Mouse (Mus musculus) forebrain, embryonic 11.5 days (tissue): ENCODE measurements around the gene Akap2. TPM values are rescaled to one million over a fixed set of nuclear protein-coding genes. Genes with fewer than 3 reads are reported as not detected.

Experiments
- ATAC-seq: fragments of 200-750 bp; cut with Nextera tagmentation; replicated peaks from 2 replicates; pipeline ENCODE4 v1.8.0; 2017; ENCODE audit warnings: moderate TSS enrichment; ENCODE audit not compliant: low FRiP score
- DNase-seq: peaks from one replicate; pipeline ENCODE4 v3.0.0-alpha.2; 2017; ENCODE audit warnings: low spot score
- H3K27ac ChIP-seq: fragments of 300-500 bp; sonication (generic); 2 replicates; pipeline ENCODE4 v1.5.1; 2014; ENCODE audit warnings: low read depth, low read length
- H3K27me3 ChIP-seq: fragments of 300-500 bp; sonication (generic); 2 replicates; pipeline ENCODE4 v1.6.1; 2014; ENCODE audit warnings: mild to moderate bottlenecking, low read length, mixed read lengths; ENCODE audit not compliant: control insufficient read depth, insufficient read depth
- H3K36me3 ChIP-seq: fragments of 300-500 bp; sonication (generic); 2 replicates; pipeline ENCODE4 v1.6.1; 2014; ENCODE audit warnings: mild to moderate bottlenecking, low read length, moderate library complexity, mixed read lengths; ENCODE audit not compliant: control insufficient read depth, insufficient read depth
- H3K4me1 ChIP-seq: fragments of 300-500 bp; sonication (generic); replicated peaks from 2 replicates; pipeline ENCODE4 v1.6.1; 2014; ENCODE audit warnings: low read length, mixed read lengths; ENCODE audit not compliant: control insufficient read depth, insufficient read depth
- H3K4me2 ChIP-seq: fragments of 300-500 bp; sonication (generic); 2 replicates; pipeline ENCODE4 v1.6.1; 2014; ENCODE audit warnings: low read depth, mild to moderate bottlenecking, low read length, moderate library complexity, mixed read lengths; ENCODE audit not compliant: severe bottlenecking
- H3K4me3 ChIP-seq: fragments of 300-500 bp; sonication (generic); 2 replicates; pipeline ENCODE4 v1.5.1; 2014; ENCODE audit warnings: low read depth, low read length
- H3K9ac ChIP-seq: fragments of 300-500 bp; sonication (generic); 2 replicates; pipeline ENCODE4 v1.6.1; 2014; ENCODE audit warnings: low read length
- H3K9me3 ChIP-seq: fragments of 300-500 bp; sonication (generic); 2 replicates; pipeline ENCODE4 v1.6.1; 2016; ENCODE audit warnings: low read length, mixed read lengths; ENCODE audit not compliant: control insufficient read depth
- WGBS: fragments of 180-500 bp; shearing (Covaris S2); extraction: QIAGEN DNeasy Blood & Tissue Kit; methylation state at CpG from one replicate; pipeline ENCODE4 v1.1.7; 2014; 5-methylcytosine and 5-hydroxymethylcytosine counted together
- polyA plus RNA-seq: library from polyadenylated mRNA; unstranded; fragments of >200 nt; fragmentation: Nextera tagmentation; extraction: Ambion mirVana; gene quantifications from 2 replicates; pipeline ENCODE4 v1.2.1, GENCODE M21; 2014

Gene Akap2
- polyA plus RNA-seq, 1 experiment from 2014 or later: 15.5 TPM

DNA sequence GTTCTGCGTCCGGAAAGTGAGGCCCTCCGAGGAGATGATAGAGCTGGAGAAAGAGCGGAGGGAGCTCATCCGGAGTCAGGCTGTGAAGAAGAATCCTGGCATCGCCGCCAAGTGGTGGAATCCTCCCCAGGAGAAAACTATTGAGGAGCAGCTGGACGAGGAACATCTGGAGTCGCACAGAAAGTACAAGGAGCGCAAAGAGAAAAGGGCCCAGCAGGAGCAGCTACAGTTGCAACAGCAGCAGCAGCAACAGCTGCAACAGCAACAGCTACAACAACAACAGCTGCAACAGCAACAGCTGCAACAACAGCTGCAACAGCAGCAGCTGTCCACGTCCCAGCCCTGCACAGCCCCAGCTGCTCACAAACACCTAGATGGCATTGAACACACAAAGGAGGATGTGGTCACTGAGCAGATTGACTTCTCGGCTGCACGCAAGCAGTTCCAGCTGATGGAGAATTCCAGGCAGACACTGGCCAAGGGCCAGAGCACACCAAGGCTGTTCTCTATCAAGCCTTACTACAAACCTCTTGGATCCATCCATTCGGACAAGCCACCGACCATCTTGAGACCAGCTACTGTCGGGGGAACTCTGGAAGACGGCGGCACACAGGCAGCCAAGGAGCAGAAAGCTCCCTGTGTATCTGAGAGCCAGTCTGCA, 138.0 kb downstream of the Akap2 start:
- Histone ChIP-seq H3K36me3 (peaks cover 4% of the 10 kb centered on the region; the same call in 1 of the 2 replicates), H3K4me3 (no peak overlapping the region)
- WGBS: 93% methylated on average over 18 of the region's 18 CpGs

GRCm38 (mm10) chr4:57856673-57857072, 139.2 kb downstream of the Akap2 start:
- Histone ChIP-seq H3K36me3 (peaks cover 4% of the 10 kb centered on the region; the same call in 1 of the 2 replicates), H3K4me1 (no peaks in the 10 kb centered on the region), H3K9me3 (no peaks in the 10 kb centered on the region), H3K4me2 (no peak overlapping the region), H3K27me3 (no peaks in the 10 kb centered on the region), H3K4me3 (no peak overlapping the region), H3K27ac (no peak overlapping the region), H3K9ac (no peak overlapping the region)
- ATAC-seq (no peak), DNase-seq (no peak)
- 92% methylated on average over 10 of the region's 10 CpGs for WGBS

More for the DNA sequence above, 138.0 kb downstream of the Akap2 start:
- H3K27ac ChIP-seq: no peak overlapping the region
- H3K9me3 ChIP-seq: no peaks in the 10 kb centered on the region
- H3K9ac ChIP-seq: no peak overlapping the region
- H3K4me2 ChIP-seq: no peak overlapping the region
- H3K27me3 ChIP-seq: no peaks in the 10 kb centered on the region
- no peaks in the 10 kb centered on the region for H3K4me1 ChIP-seq
- DNase-seq (no peak), ATAC-seq (no peak)

- H3K4me3 ChIP-seq: no peak overlapping the region
- WGBS: 86% methylated on average over 6 of the region's 6 CpGs
- no peak overlapping the region for H3K27ac ChIP-seq
- DNase-seq (peak; percentile 20), ATAC-seq (no peak)
- no peak overlapping the region for H3K4me2 ChIP-seq
- no peaks in the 10 kb centered on the region for H3K27me3 ChIP-seq
- H3K4me1 ChIP-seq: no peaks in the 10 kb centered on the region
- no peaks in the 10 kb centered on the region for H3K9me3 ChIP-seq
- H3K9ac ChIP-seq: no peak overlapping the region
- peaks cover 4% of the 10 kb centered on the region; the same call in 1 of the 2 replicates for H3K36me3 ChIP-seq
Observed at GRCm38 (mm10) chr4:57860204-57860611, 142.8 kb downstream of the Akap2 start.

DNA sequence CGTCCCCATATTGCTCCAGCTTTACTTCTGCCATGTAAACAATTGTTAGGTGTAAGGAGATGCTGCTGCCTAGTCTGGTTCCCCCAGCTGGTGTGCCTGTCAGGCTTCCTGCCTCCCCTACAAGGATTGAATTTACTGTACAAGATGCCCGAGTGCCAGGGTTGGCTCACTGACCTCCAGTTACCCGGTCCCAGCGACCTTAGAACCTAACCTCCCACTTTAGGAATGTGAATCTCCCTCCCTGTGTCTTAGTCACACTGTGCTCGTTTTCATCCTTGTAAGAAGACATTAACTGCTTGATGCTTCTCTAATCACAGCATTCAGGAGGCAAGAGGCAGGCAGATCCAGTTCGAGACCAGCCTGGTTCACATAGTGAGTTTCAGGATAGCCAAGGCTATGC, 143.7 kb downstream of the Akap2 start:
- no peaks in the 10 kb centered on the region for H3K9me3 ChIP-seq
- H3K4me2 ChIP-seq: no peak overlapping the region
- no peak overlapping the region for H3K27ac ChIP-seq
- no peak overlapping the region for H3K4me3 ChIP-seq
- H3K36me3 ChIP-seq: peaks cover 4% of the 10 kb centered on the region; the same call in 1 of the 2 replicates
- WGBS: 80% methylated on average over 6 of the region's 6 CpGs
- peak; percentile 20 for DNase-seq
- H3K4me1 ChIP-seq: no peaks in the 10 kb centered on the region
- no peak overlapping the region for H3K9ac ChIP-seq
- H3K27me3 ChIP-seq: no peaks in the 10 kb centered on the region
- ATAC-seq: no peak

- no peaks in the 10 kb centered on the region for H3K27me3 ChIP-seq
- no peak for ATAC-seq
- H3K9ac ChIP-seq: no peak overlapping the region
- no peak for DNase-seq
- no peaks in the 10 kb centered on the region for H3K9me3 ChIP-seq
- no peak overlapping the region for H3K4me2 ChIP-seq
- no peak overlapping the region for H3K4me3 ChIP-seq
- H3K4me1 ChIP-seq: no peaks in the 10 kb centered on the region
- no peak overlapping the region for H3K27ac ChIP-seq
- 94% methylated on average over 8 of the region's 8 CpGs for WGBS
- 0 out of 2 replicates have a peak, but pooled peaks cover 3% of the 10 kb centered on the region for H3K36me3 ChIP-seq
Observed at GRCm38 (mm10) chr4:57861856-57862255, 144.4 kb downstream of the Akap2 start.

DNA sequence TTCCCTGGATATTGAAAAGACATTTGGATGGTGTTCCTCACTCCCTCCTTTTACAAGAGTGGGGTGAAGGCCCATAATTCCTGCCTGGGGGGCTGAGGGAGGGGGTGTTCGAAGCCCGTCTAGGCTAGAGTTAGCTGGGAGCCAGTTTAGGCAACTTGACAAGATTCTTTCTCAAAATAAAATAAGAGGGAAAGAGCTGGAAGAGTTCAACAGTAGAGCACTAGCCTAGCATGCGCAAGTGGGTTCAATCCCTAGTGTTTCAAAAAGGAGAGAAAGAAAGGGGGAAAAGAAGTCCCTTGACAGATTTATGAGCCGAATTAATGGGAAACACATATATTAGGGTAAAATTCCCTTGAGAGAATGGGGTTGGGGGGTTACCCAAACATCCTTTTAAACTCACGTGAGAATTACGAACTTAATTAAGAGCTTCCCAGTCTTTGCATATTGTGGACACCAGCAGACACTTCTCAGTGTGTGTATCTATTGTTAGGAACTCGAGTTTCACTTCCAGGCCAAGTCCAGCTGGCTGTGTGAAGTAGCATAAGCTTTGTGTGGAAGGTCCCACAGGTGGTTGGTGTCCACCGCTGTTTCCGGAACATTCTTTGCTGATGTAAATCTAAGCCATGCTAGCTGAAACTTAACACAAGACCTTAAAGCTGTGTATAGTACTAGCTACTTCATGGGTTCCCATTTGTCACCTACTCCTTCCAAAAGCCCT, 145.0 kb downstream of the Akap2 start:
- no peak for ATAC-seq
- no peak overlapping the region for H3K9ac ChIP-seq
- H3K9me3 ChIP-seq: no peaks in the 10 kb centered on the region
- no peak for DNase-seq
- H3K4me2 ChIP-seq: no peak overlapping the region
- no peaks in the 10 kb centered on the region for H3K4me1 ChIP-seq
- 87% methylated on average over 9 of the region's 9 CpGs for WGBS
- no peak overlapping the region for H3K4me3 ChIP-seq
- H3K27ac ChIP-seq: no peak overlapping the region
- no peaks in the 10 kb centered on the region for H3K27me3 ChIP-seq
- no peaks in the 10 kb centered on the region for H3K36me3 ChIP-seq

GRCm38 (mm10) chr4:57866088-57866487, 148.6 kb downstream of the Akap2 start:
- DNase-seq (no peak), ATAC-seq (no peak)
- Histone ChIP-seq H3K9ac (no peak overlapping the region), H3K4me2 (no peak overlapping the region), H3K4me1 (no peaks in the 10 kb centered on the region), H3K27me3 (no peaks in the 10 kb centered on the region), H3K4me3 (no peak overlapping the region), H3K27ac (no peak overlapping the region), H3K9me3 (no peaks in the 10 kb centered on the region), H3K36me3 (no peaks in the 10 kb centered on the region)
- 11% methylated on average over 2 of the region's 2 CpGs for WGBS

GRCm38 (mm10) chr4:57866990-57867389, 149.5 kb downstream of the Akap2 start:
- ATAC-seq (no peak), DNase-seq (no peak)
- H3K9me3 ChIP-seq: no peaks in the 10 kb centered on the region
- H3K27ac ChIP-seq: no peak overlapping the region
- no peaks in the 10 kb centered on the region for H3K27me3 ChIP-seq
- H3K9ac ChIP-seq: no peak overlapping the region
- no peak overlapping the region for H3K4me3 ChIP-seq
- 77% methylated on average over 9 of the region's 9 CpGs for WGBS
- H3K36me3 ChIP-seq: no peaks in the 10 kb centered on the region
- H3K4me2 ChIP-seq: no peak overlapping the region
- H3K4me1 ChIP-seq: no peaks in the 10 kb centered on the region
